Mouse (Mus musculus) heart, embryonic 10.5 days (tissue): ENCODE measurements at regions not wholly inside any gene's neighbourhood (a gene's known extent, or its start where the extent isn't known, plus 50 kb on each side); places are given as distances from the start of the nearest gene placed in this dataset.

Source experiments
- DNase-seq: peaks from one replicate; pipeline ENCODE4 v3.0.0-alpha.2; 2017; ENCODE audit warnings: low spot score
- H3K27ac ChIP-seq: fragments of 300-500 bp; sonication (generic); 2 replicates; pipeline ENCODE4 v1.5.1; 2016; ENCODE audit warnings: mild to moderate bottlenecking
- H3K27me3 ChIP-seq: fragments of 300-500 bp; sonication (generic); 2 replicates; pipeline ENCODE4 v1.6.1; 2016; ENCODE audit warnings: mild to moderate bottlenecking; ENCODE audit not compliant: poor library complexity, insufficient read depth, severe bottlenecking
- H3K36me3 ChIP-seq: fragments of 300-500 bp; sonication (generic); 2 replicates; pipeline ENCODE4 v1.6.1; 2016; ENCODE audit warnings: mild to moderate bottlenecking, moderate library complexity
- H3K4me1 ChIP-seq: fragments of 300-500 bp; sonication (generic); 2 replicates; pipeline ENCODE4 v1.6.1; 2016; ENCODE audit warnings: mild to moderate bottlenecking
- H3K4me3 ChIP-seq: fragments of 300-500 bp; sonication (generic); 2 replicates; pipeline ENCODE4 v1.5.1; 2016; ENCODE audit warnings: mild to moderate bottlenecking, moderate library complexity
- H3K9me3 ChIP-seq: fragments of 300-500 bp; sonication (generic); 2 replicates; pipeline ENCODE4 v1.6.1; 2016; ENCODE audit warnings: mild to moderate bottlenecking, moderate library complexity
- WGBS: fragments of 180-500 bp; shearing (Covaris S2); methylation state at CpG from one replicate; pipeline ENCODE4 v1.1.7; 2016; 5-methylcytosine and 5-hydroxymethylcytosine counted together

- H3K27me3 ChIP-seq: no peaks in the 10 kb centered on the region
- H3K36me3 ChIP-seq: no peaks in the 10 kb centered on the region
- 95% methylated on average over 1 of the region's 1 CpGs for WGBS
- H3K4me3 ChIP-seq: no peak overlapping the region
- no peaks in the 10 kb centered on the region for H3K9me3 ChIP-seq
- no peaks in the 10 kb centered on the region for H3K4me1 ChIP-seq
- no peak for DNase-seq
- no peak overlapping the region for H3K27ac ChIP-seq
Measured at GRCm38 (mm10) chr6:97682213-97682612, 64.9 kb upstream of the Frmd4b start.

GRCm38 (mm10) chr6:97675181-97675756, 57.9 kb upstream of the Frmd4b start:
- H3K36me3 ChIP-seq: no peaks in the 10 kb centered on the region
- H3K4me1 ChIP-seq: no peaks in the 10 kb centered on the region
- H3K27ac ChIP-seq: no peak overlapping the region
- 79% methylated on average over 5 of the region's 5 CpGs for whole genome bisulfite sequencing
- no peak overlapping the region for H3K4me3 ChIP-seq
- H3K27me3 ChIP-seq: no peaks in the 10 kb centered on the region
- no peak for DNase-seq
- no peaks in the 10 kb centered on the region for H3K9me3 ChIP-seq

GRCm38 (mm10) chr6:97666818-97667629, 49.7 kb upstream of the Frmd4b start:
- Histone ChIP-seq H3K27me3 (no peaks in the 10 kb centered on the region), H3K4me3 (no peak overlapping the region), H3K9me3 (no peaks in the 10 kb centered on the region), H3K27ac (no peak overlapping the region), H3K4me1 (peaks cover 10% of the 10 kb centered on the region; the same call in 1 of the 2 replicates), H3K36me3 (no peaks in the 10 kb centered on the region)
- no peak for DNase-seq
- 46% methylated on average over 5 of the region's 5 CpGs for WGBS
